Mouse (Mus musculus) CH12.LX (cell line): ENCODE measurements around the gene Epb41l3. TPM values are rescaled to one million over a fixed set of nuclear protein-coding genes. Genes with fewer than 3 reads are reported as not detected.

ENCODE experiments used
- DNase-seq: peaks from one replicate; pipeline ENCODE4 v3.0.0-alpha.2; 2013; ENCODE audit errors: extremely low read depth
- H3K27ac ChIP-seq: 2 replicates; pipeline ENCODE4 v1.5.1; 2012; ENCODE audit warnings: low read depth, mild to moderate bottlenecking, control low read depth, moderate library complexity; ENCODE audit not compliant: insufficient read depth
- H3K27me3 ChIP-seq: replicated peaks from 2 replicates; pipeline ENCODE3; 2012; ENCODE audit warnings: inconsistent platforms
- H3K36me3 ChIP-seq, 2 experiments: replicated peaks in 1 of 2; 2 replicates each; pipeline versions ENCODE3 to v1.6.1; 2012; ENCODE audit warnings: inconsistent platforms in 1 of 2, low read length in 1 of 2, mild to moderate bottlenecking in 1 of 2, mixed read lengths in 1 of 2, moderate library complexity in 1 of 2; ENCODE audit not compliant: control insufficient read depth in 1 of 2, insufficient read depth in 1 of 2
- H3K4me1 ChIP-seq, 2 experiments: 2 replicates each; pipeline ENCODE4 v1.6.1; 2012; ENCODE audit warnings: inconsistent platforms in 1 of 2, moderate library complexity in 1 of 2; ENCODE audit not compliant: insufficient read depth in 2 of 2, control insufficient read depth in 1 of 2
- H3K4me2 ChIP-seq: 2 replicates; pipeline ENCODE4 v1.6.1; 2012; ENCODE audit warnings: low read depth, mild to moderate bottlenecking, control low read depth; ENCODE audit not compliant: poor library complexity, insufficient read depth, severe bottlenecking
- H3K4me3 ChIP-seq, 3 experiments: fragments of 150-350 bp in 1 of 3; sonication (generic) in 1 of 3; replicated peaks in 1 of 3; 2 replicates each; pipeline versions ENCODE3 to v1.5.1; 2011 to 2012; ENCODE audit warnings: low read depth in 2 of 3, low read length in 2 of 3, mild to moderate bottlenecking in 2 of 3, moderate library complexity in 2 of 3, control low read depth in 1 of 3, improper control_type of control experiment in 1 of 3, inconsistent platforms in 1 of 3, mixed read lengths in 1 of 3; ENCODE audit not compliant: poor library complexity in 1 of 3
- H3K79me2 ChIP-seq: replicated peaks from 2 replicates; pipeline ENCODE4 v1.6.1; 2012; ENCODE audit warnings: mild to moderate bottlenecking, moderate library complexity; ENCODE audit not compliant: control insufficient read depth, poor library complexity, insufficient read depth, severe bottlenecking; ENCODE audit errors: extremely low read depth
- H3K9ac ChIP-seq: 2 replicates; pipeline ENCODE4 v1.6.1; 2012; ENCODE audit warnings: low read depth, mild to moderate bottlenecking, control low read depth, moderate library complexity; ENCODE audit not compliant: insufficient read depth
- H3K9me3 ChIP-seq: replicated peaks from 2 replicates; pipeline ENCODE3; 2012; ENCODE audit warnings: low read length, inconsistent platforms, mixed read lengths
- CHD2 ChIP-seq: IDR thresholded peaks from 2 replicates; pipeline ENCODE4 v1.6.1; 2011; ENCODE audit warnings: low read length, improper control_type of control experiment
- CTCF ChIP-seq, 2 experiments: IDR thresholded peaks in 1 of 2; conservative IDR thresholded peaks in 1 of 2; 2 replicates each; pipeline ENCODE4 v1.5.1; 2011 to 2012; ENCODE audit warnings: low read depth in 2 of 2, low read length in 2 of 2, improper control_type of control experiment in 1 of 2, inconsistent platforms in 1 of 2, mild to moderate bottlenecking in 1 of 2, moderate library complexity in 1 of 2
- ELF1 ChIP-seq: IDR thresholded peaks from 2 replicates; pipeline ENCODE4 v1.6.1; 2014; ENCODE audit warnings: low read depth, mild to moderate bottlenecking, inconsistent platforms, low read length, improper control_type of control experiment
- EP300 ChIP-seq: IDR thresholded peaks from 2 replicates; pipeline ENCODE4 v1.6.1; 2011; ENCODE audit warnings: low read length, improper control_type of control experiment
- HCFC1 ChIP-seq: IDR thresholded peaks from 2 replicates; pipeline ENCODE4 v1.6.1; 2012; ENCODE audit warnings: low read depth, mild to moderate bottlenecking, inconsistent platforms, low read length, improper control_type of control experiment
- JUND ChIP-seq: conservative IDR thresholded peaks from 2 replicates; pipeline ENCODE4 v1.6.1; 2011; ENCODE audit warnings: low read depth, low read length, improper control_type of control experiment
- MAFK ChIP-seq: IDR thresholded peaks from 2 replicates; pipeline ENCODE4 v1.6.1; 2011; ENCODE audit warnings: low read length, improper control_type of control experiment; ENCODE audit not compliant: insufficient replicate concordance
- MAX ChIP-seq: IDR thresholded peaks from 2 replicates; pipeline ENCODE4 v1.6.1; 2011; ENCODE audit warnings: low read length, improper control_type of control experiment
- MAZ ChIP-seq: IDR thresholded peaks from 2 replicates; pipeline ENCODE4 v1.6.1; 2012; ENCODE audit warnings: low read depth, mild to moderate bottlenecking, inconsistent platforms, low read length, improper control_type of control experiment, moderate library complexity
- MEF2A ChIP-seq: IDR thresholded peaks from 2 replicates; pipeline ENCODE4 v1.6.1; 2014; ENCODE audit warnings: low read depth, mild to moderate bottlenecking, inconsistent platforms, low read length, improper control_type of control experiment, borderline replicate concordance
- MXI1 ChIP-seq: IDR thresholded peaks from 2 replicates; pipeline ENCODE4 v1.6.1; 2011; ENCODE audit warnings: mild to moderate bottlenecking, low read depth, low read length, improper control_type of control experiment
- MYC ChIP-seq: IDR thresholded peaks from 2 replicates; pipeline ENCODE4 v1.6.1; 2011; ENCODE audit warnings: low read depth, mild to moderate bottlenecking, improper control_type of control experiment, low read length
- NELFE ChIP-seq: IDR thresholded peaks from 2 replicates; pipeline ENCODE4 v1.6.1; 2011; ENCODE audit warnings: low read depth, low read length, improper control_type of control experiment
- PAX5 ChIP-seq: IDR thresholded peaks from 2 replicates; pipeline ENCODE4 v1.6.1; 2012; ENCODE audit warnings: low read length, inconsistent platforms, mixed read lengths
- RCOR1 ChIP-seq: conservative IDR thresholded peaks from 2 replicates; pipeline ENCODE4 v1.6.1; 2012; ENCODE audit warnings: low read depth, mild to moderate bottlenecking, inconsistent platforms, low read length, improper control_type of control experiment
- SIN3A ChIP-seq: IDR thresholded peaks from 2 replicates; pipeline ENCODE4 v1.6.1; 2012; ENCODE audit warnings: low read length, improper control_type of control experiment, inconsistent platforms
- SMC3 ChIP-seq: IDR thresholded peaks from 2 replicates; pipeline ENCODE4 v1.6.1; 2011; ENCODE audit warnings: low read depth, low read length, improper control_type of control experiment
- TBP ChIP-seq: conservative IDR thresholded peaks from 2 replicates; pipeline ENCODE4 v1.6.1; 2011; ENCODE audit warnings: low read depth, low read length, improper control_type of control experiment
- TCF12 ChIP-seq: IDR thresholded peaks from 2 replicates; pipeline ENCODE4 v1.6.1; 2014; ENCODE audit warnings: low read depth, mild to moderate bottlenecking, inconsistent platforms, low read length, improper control_type of control experiment
- UBTF ChIP-seq: IDR thresholded peaks from 2 replicates; pipeline ENCODE4 v1.6.1; 2012; ENCODE audit warnings: low read depth, mild to moderate bottlenecking, inconsistent platforms, low read length, improper control_type of control experiment, moderate library complexity
- USF1 ChIP-seq: IDR thresholded peaks from 2 replicates; pipeline ENCODE4 v1.6.1; 2014; ENCODE audit warnings: low read depth, mild to moderate bottlenecking, inconsistent platforms, low read length, improper control_type of control experiment
- ZC3H11A ChIP-seq: IDR thresholded peaks from 2 replicates; pipeline ENCODE4 v1.6.1; 2012; ENCODE audit warnings: low read depth, mild to moderate bottlenecking, inconsistent platforms, low read length, improper control_type of control experiment
- ZMIZ1 ChIP-seq: IDR thresholded peaks from 2 replicates; pipeline ENCODE4 v1.6.1; 2012; ENCODE audit warnings: low read depth, mild to moderate bottlenecking, inconsistent platforms, low read length, improper control_type of control experiment
- dilution Hi-C: fragments of 300-500 bp; cut with MboI; formaldehyde crosslinking; loops from 2 replicates; pipeline ENCODE4 v1.14.3; 2020; ENCODE audit warnings: low sequenced_read_pairs; ENCODE audit not compliant: extremely low pct_unique_long_range_greater_than_20kb, extremely low pct_ligation_motif_present
- in situ Hi-C: fragments of 300-500 bp; cut with MboI; formaldehyde crosslinking; loops from 3 replicates; pipeline ENCODE4 v1.14.3; 2019; ENCODE audit warnings: low sequenced_read_pairs, low pct_ligation_motif_present, low pct_unique_long_range_greater_than_20kb, mixed read lengths
- polyA plus RNA-seq: library from polyadenylated mRNA; unstranded; fragments of >175 nt; gene quantifications from 2 replicates; pipeline ENCODE4 v1.2.1, GENCODE M21; 2012; ENCODE audit warnings: low read depth; ENCODE audit not compliant: insufficient read length
- total RNA-seq, 2 experiments: library from RNA; depleted of rRNA; stranded (reverse); fragments of 300-350 nt in 1 of 2; fragments of >200 nt in 1 of 2; gene quantifications; 2 replicates each; pipeline ENCODE4 v1.2.3; 2012 to 2014

Gene Epb41l3
- total and polyA plus RNA-seq, 3 experiments: not detected

DNA sequence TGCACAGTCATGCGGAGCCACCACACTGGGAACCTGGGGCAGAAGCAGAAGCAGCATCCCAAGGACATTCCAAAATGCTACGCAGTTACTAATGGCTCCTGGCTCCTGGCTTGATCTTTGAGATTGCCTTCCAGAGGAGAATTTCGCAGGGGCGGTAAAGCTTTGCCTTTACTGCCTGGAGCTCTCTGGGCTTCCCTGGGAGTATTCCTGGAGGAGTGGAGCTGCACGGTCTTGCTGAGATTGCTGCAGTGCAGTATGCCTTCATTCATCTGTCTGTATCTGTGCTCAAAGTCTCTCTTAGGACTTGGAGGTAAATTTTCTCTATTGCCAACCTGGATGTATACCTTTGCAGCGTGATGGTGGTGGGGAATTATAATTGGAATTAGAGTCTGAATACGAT is 52.0 kb downstream of the Epb41l3 start:
- Histone ChIP-seq H3K79me2 (no peaks in the 10 kb centered on the region), H3K9me3 (peaks cover 23% of the 10 kb centered on the region), H3K4me1 (no peaks in the 10 kb centered on the region), H3K9ac (no peak overlapping the region), H3K36me3 (no peaks in the 10 kb centered on the region), H3K27ac (no peak overlapping the region), H3K4me2 (no peak overlapping the region), H3K27me3 (no peaks in the 10 kb centered on the region), H3K4me3 (no peak overlapping the region)
- no peak for TF ChIP-seq USF1
- no peak for TF ChIP-seq ZMIZ1
- no peak for TF ChIP-seq TCF12
- TF ChIP-seq MYC: no peak
- no peak for TF ChIP-seq EP300
- no peak for TF ChIP-seq MAX
- TF ChIP-seq ZC3H11A: no peak
- TF ChIP-seq CHD2: no peak
- no peak for TF ChIP-seq SMC3
- TF ChIP-seq MXI1: no peak
- TF ChIP-seq UBTF: no peak
- no peak for TF ChIP-seq MEF2A
- TF ChIP-seq ELF1: no peak
- TF ChIP-seq PAX5: no peak
- in situ Hi-C loops (no loop called here), dilution Hi-C loops (no loop called here)
- no peak for DNase-seq

DNA sequence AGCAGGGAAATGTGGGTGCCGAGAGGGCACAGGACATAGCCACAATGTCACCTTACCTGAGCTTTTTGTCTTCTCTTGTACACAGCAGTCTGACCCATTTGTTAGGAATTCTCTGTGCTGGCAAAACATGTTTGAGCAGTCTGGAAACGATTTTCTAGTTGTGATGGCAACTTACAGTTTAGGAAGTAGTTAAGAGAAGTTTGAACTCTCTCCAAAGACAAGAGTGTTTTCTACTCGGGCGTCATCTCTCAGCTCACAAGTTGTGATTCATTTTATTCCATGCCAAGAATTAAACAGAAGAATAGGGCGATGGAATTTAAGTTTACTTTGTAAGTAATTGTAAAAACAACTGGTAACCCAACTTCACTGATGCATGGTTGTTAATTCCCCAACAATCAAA is 52.5 kb downstream of the Epb41l3 start:
- no peak for TF ChIP-seq RCOR1
- Histone ChIP-seq H3K36me3 (no peaks in the 10 kb centered on the region), H3K9ac (no peak overlapping the region), H3K79me2 (no peaks in the 10 kb centered on the region), H3K27me3 (no peaks in the 10 kb centered on the region), H3K4me3 (no peak overlapping the region), H3K4me2 (no peak overlapping the region), H3K27ac (no peak overlapping the region), H3K9me3 (peaks cover 21% of the 10 kb centered on the region), H3K4me1 (no peaks in the 10 kb centered on the region)
- in situ Hi-C loops (no loop called here), dilution Hi-C loops (no loop called here)
- no peak for DNase-seq

DNA sequence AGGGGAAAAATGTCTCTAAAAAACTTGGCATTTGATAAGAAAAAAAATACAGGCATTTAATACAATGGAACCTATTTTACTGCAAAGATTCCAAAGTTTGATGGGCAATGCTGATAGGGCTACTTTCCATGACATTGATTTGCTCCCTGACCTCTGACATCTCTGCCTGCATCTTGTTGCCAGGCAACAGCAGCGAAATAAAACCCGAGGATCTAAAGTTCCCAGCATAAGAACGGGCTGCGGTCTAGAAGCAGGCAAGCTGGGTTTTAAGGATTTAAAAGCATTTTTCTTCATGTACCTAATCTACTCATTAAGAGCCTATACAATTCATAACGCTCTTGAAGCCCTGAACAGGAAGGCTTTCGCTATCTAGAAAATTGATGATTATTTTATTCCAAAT is 54.0 kb downstream of the Epb41l3 start:
- H3K36me3 ChIP-seq: no peaks in the 10 kb centered on the region
- H3K79me2 ChIP-seq: no peaks in the 10 kb centered on the region
- H3K27me3 ChIP-seq: no peaks in the 10 kb centered on the region
- no peak overlapping the region for H3K4me3 ChIP-seq
- no peak for TF ChIP-seq JUND
- TF ChIP-seq ZMIZ1: no peak
- TF ChIP-seq USF1: no peak
- no peak for TF ChIP-seq SIN3A
- no peak for TF ChIP-seq HCFC1
- TF ChIP-seq MAZ: no peak
- TF ChIP-seq CTCF (conservative IDR thresholded peaks at IDR 0.05 in 1 of 2, IDR thresholded peaks at IDR 0.05 in 1 of 2; ENCODE audit: low read depth in 2 of 2, low read length in 2 of 2): no peak
- no peak for TF ChIP-seq PAX5
- TF ChIP-seq NELFE: no peak
- TF ChIP-seq TBP: no peak
- no peak for TF ChIP-seq MAFK
- no peak for TF ChIP-seq UBTF
- no peak for TF ChIP-seq TCF12
- in situ Hi-C loops: no loop called here
- peaks cover 21% of the 10 kb centered on the region for H3K9me3 ChIP-seq
- no peak overlapping the region for H3K27ac ChIP-seq
- H3K4me2 ChIP-seq: no peak overlapping the region
- no peak for DNase-seq
- no peak overlapping the region for H3K9ac ChIP-seq
- no peaks in the 10 kb centered on the region for H3K4me1 ChIP-seq
- dilution Hi-C loops: no loop called here
